Mouse (Mus musculus) small intestine, adult 2 months (tissue): ENCODE data around the gene Map4k2.

Source experiments
- CTCF ChIP-seq: fragments of 200-500 bp; IDR thresholded peaks from 2 replicates; pipeline ENCODE4 v1.5.1; 2012; ENCODE audit warnings: low read depth, mild to moderate bottlenecking, control low read depth, inconsistent platforms, low read length, moderate library complexity, mixed read lengths; ENCODE audit not compliant: insufficient replicate concordance, insufficient read length; ENCODE audit errors: extremely low read depth
- POLR2A ChIP-seq: fragments of 200-500 bp; IDR thresholded peaks from 2 replicates; pipeline ENCODE4 v1.6.1; 2012; ENCODE audit warnings: low read depth, mild to moderate bottlenecking, control low read depth, inconsistent platforms, low read length, moderate library complexity

DNA sequence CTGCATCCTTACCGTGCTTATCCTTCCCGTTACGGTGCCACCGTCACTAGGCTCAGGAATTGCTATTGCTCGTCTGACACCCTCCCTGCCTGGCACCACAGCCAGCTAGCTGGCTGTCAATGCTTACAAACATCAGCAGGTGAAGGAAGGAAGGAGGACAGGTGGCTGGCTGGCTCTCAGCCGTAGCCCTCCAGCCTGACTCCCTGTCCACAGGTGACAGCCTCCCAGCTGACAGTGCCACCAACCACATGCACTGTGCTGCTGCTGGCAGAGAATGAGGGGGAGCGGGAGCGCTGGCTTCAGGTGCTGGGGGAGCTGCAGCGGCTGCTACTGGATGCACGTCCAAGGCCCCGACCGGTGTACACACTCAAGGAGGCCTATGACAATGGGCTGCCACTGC lies 22.8 kb upstream of the Map4k2 start:
- TF ChIP-seq CTCF = no peak
- TF ChIP-seq POLR2A = no peak
